Mouse (Mus musculus) E14TG2a.4 (cell line): Measurements from ENCODE around the gene Ern1.

Source experiments
- H3K27me3 ChIP-seq: 2 replicates; pipeline ENCODE4 v1.6.1; 2014; ENCODE audit warnings: low read length, control low read depth; ENCODE audit not compliant: insufficient read depth
- H3K36me3 ChIP-seq: 2 replicates; pipeline ENCODE4 v1.6.1; 2014; ENCODE audit warnings: low read length, control low read depth; ENCODE audit not compliant: insufficient read depth
- H3K4me1 ChIP-seq: replicated peaks from 2 replicates; pipeline ENCODE4 v1.6.1; 2014; ENCODE audit warnings: low read depth, low read length, control low read depth
- H3K4me3 ChIP-seq: replicated peaks from 2 replicates; pipeline ENCODE4 v1.5.1; 2014; ENCODE audit warnings: mild to moderate bottlenecking, low read length
- H3K9me3 ChIP-seq: 2 replicates; pipeline ENCODE4 v1.6.1; 2014; ENCODE audit warnings: low read length, control low read depth
- CTCF ChIP-seq: conservative IDR thresholded peaks from 2 replicates; pipeline ENCODE4 v1.5.1; 2014; ENCODE audit warnings: low read length
- NANOG ChIP-seq: IDR thresholded peaks from 2 replicates; pipeline ENCODE4 v1.6.1; 2014; ENCODE audit warnings: borderline replicate concordance, low read length, mixed read lengths
- POU5F1 ChIP-seq: IDR thresholded peaks from 2 replicates; pipeline ENCODE4 v1.6.1; 2014; ENCODE audit warnings: low read length, borderline replicate concordance

Ern1 gene

GRCm38 (mm10) chr11:106522538-106522937, 34.9 kb upstream of the Ern1 start:
- Histone ChIP-seq H3K4me1 (peaks cover 65% of the 10 kb centered on the region), H3K36me3 (peaks cover 32% of the 10 kb centered on the region), H3K9me3 (no peaks in the 10 kb centered on the region), H3K4me3 (no peak overlapping the region), H3K27me3 (no peaks in the 10 kb centered on the region)
- TF ChIP-seq POU5F1 (no peak), NANOG (no peak), CTCF (no peak)

GRCm38 (mm10) chr11:106521612-106522011, 34.0 kb upstream of the Ern1 start:
- Histone ChIP-seq H3K27me3 (no peaks in the 10 kb centered on the region), H3K36me3 (peaks cover 23% of the 10 kb centered on the region), H3K9me3 (no peaks in the 10 kb centered on the region), H3K4me3 (no peak overlapping the region), H3K4me1 (peaks cover 65% of the 10 kb centered on the region)
- no peak for TF ChIP-seq POU5F1
- TF ChIP-seq NANOG: no peak
- no peak for TF ChIP-seq CTCF

GRCm38 (mm10) chr11:106520404-106520803, 32.8 kb upstream of the Ern1 start:
- TF ChIP-seq CTCF: no peak
- TF ChIP-seq NANOG: no peak
- no peak for TF ChIP-seq POU5F1
- Histone ChIP-seq H3K9me3 (no peaks in the 10 kb centered on the region), H3K4me1 (peaks cover 74% of the 10 kb centered on the region)

GRCm38 (mm10) chr11:106519519-106519918, 31.9 kb upstream of the Ern1 start:
- TF ChIP-seq CTCF: no peak
- Histone ChIP-seq H3K9me3 (no peaks in the 10 kb centered on the region), H3K27me3 (no peaks in the 10 kb centered on the region), H3K36me3 (peaks cover 18% of the 10 kb centered on the region), H3K4me3 (no peak overlapping the region), H3K4me1 (peaks cover 72% of the 10 kb centered on the region)

More at GRCm38 (mm10) chr11:106520404-106520803, 32.8 kb upstream of the Ern1 start:
- H3K4me3 ChIP-seq: no peak overlapping the region; the same call in 1 of the 2 replicates
- no peaks in the 10 kb centered on the region for H3K27me3 ChIP-seq
- peaks cover 18% of the 10 kb centered on the region for H3K36me3 ChIP-seq

GRCm38 (mm10) chr11:106518391-106518790, 30.7 kb upstream of the Ern1 start:
- H3K4me3 ChIP-seq: no peak overlapping the region
- TF ChIP-seq NANOG (no peak), POU5F1 (no peak), CTCF (no peak)
- peaks cover 72% of the 10 kb centered on the region for H3K4me1 ChIP-seq
- H3K9me3 ChIP-seq: no peaks in the 10 kb centered on the region
- peaks cover 23% of the 10 kb centered on the region for H3K36me3 ChIP-seq
- H3K27me3 ChIP-seq: no peaks in the 10 kb centered on the region

DNA sequence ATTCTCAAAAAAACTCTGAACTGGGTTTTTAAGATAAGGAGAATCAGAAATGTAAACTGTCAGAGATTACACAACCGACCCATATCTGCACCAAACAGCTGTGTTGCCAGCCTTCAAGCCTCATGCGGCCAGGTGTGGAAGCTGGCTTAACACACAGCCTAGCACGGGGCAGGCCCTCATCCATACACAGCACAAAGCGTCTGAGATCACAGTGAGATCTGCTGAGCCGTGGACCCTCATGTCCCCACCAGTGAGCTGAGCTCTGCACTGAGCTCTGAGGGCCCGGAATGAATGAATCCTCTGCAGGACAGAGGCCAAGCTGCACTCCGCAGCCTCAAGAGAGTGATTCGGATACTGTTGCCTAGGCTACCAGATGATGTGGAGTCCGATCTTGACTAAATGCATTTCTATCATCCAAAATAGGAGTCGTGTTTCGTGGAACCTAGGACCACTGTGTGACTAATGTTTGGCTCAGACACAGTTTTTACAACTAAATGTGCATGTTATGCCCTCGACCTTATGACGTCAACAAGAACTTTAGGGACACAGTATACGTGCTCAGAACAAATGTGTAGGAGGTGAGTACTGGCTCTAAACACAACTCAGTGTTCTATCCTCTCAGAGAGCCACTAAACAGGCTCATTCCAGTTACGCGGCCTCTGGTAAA, 27.6 kb upstream of the Ern1 start:
- peaks cover 59% of the 10 kb centered on the region for H3K4me1 ChIP-seq
- H3K27me3 ChIP-seq: no peaks in the 10 kb centered on the region
- TF ChIP-seq POU5F1: no peak
- no peak for TF ChIP-seq NANOG
- TF ChIP-seq CTCF: no peak
- H3K4me3 ChIP-seq: no peak overlapping the region
- H3K36me3 ChIP-seq: peaks cover 52% of the 10 kb centered on the region
- H3K9me3 ChIP-seq: no peaks in the 10 kb centered on the region

- H3K4me1 ChIP-seq: peaks cover 52% of the 10 kb centered on the region
- H3K9me3 ChIP-seq: no peaks in the 10 kb centered on the region
- H3K4me3 ChIP-seq: no peak overlapping the region
- no peaks in the 10 kb centered on the region for H3K27me3 ChIP-seq
- TF ChIP-seq CTCF (no peak), NANOG (no peak), POU5F1 (no peak)
- H3K36me3 ChIP-seq: peaks cover 48% of the 10 kb centered on the region
Measured at GRCm38 (mm10) chr11:106514446-106514845, 26.8 kb upstream of the Ern1 start.

- Histone ChIP-seq H3K27me3 (no peaks in the 10 kb centered on the region), H3K4me1 (peaks cover 40% of the 10 kb centered on the region), H3K9me3 (peaks cover 8% of the 10 kb centered on the region), H3K4me3 (no peak overlapping the region), H3K36me3 (peaks cover 53% of the 10 kb centered on the region)
- TF ChIP-seq NANOG (no peak), POU5F1 (no peak), CTCF (peak; percentile 52)
Measured at GRCm38 (mm10) chr11:106513166-106513565, 25.5 kb upstream of the Ern1 start.

DNA sequence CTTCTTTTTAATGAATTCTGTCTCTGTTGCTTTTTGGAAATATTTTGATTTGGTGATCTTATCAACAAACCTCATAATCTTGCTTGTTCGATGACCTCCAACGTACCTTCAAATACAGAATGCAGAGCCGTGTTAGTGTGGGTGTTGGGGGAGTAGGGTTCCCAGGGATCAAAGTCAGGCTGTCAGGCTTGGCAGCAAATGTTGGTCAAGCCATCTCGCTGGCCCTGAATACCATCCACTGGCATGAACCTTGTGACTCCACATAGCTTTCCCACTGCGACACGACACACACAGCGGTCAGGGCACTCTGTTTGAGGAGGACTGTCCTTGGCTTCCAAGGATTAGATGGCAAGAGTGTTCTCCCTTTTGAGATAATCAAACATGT, 24.3 kb upstream of the Ern1 start:
- peaks cover 34% of the 10 kb centered on the region for H3K4me1 ChIP-seq
- TF ChIP-seq NANOG (no peak), CTCF (no peak), POU5F1 (no peak)
- no peaks in the 10 kb centered on the region for H3K27me3 ChIP-seq
- peaks cover 20% of the 10 kb centered on the region for H3K9me3 ChIP-seq
- peaks cover 57% of the 10 kb centered on the region for H3K36me3 ChIP-seq
- H3K4me3 ChIP-seq: no peak overlapping the region
